In the genomic region with DNA sequence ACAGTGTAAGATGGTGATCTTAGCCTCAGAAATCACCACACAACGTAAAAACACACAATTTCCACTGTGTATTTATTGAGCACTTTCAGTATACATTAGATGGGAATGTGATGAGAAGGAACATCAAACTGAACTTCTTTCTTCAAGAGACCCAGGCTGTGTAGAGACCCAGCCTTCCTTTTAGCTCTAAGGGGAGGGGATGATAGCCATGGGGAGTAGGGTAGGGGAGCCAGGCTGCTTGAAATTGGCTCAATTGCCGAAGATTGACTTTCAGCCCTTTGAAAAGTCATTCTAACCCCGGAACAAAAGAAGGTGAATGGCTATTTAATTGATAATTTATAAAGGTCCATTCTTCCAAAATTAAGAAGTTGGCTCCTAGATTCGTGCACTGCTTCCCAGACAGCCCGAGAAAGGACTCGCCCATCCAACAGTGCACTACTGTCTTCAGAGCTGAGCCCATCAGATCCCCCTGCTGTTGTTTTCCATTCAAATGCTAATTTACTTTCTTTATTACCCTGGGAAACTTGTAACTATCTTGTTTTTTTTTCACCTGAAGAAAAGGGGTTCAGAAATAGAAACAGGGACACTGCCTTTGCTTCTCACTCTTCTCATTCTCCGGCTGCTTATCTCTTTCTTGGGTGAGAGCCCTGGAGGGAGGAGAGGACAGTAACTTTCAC, we compare ENCODE assay signal across 23 mouse cellular contexts. TPM values are rescaled to one million over a fixed set of nuclear protein-coding genes. Genes with fewer than 3 reads are reported as not detected.
DNase-seq lines count a peak whose midpoint lies in the region; ATAC-seq and TF ChIP-seq lines count a peak whose summit lies in the region.
"Had no signal": no experiment of that assay in that cellular context is flagged by ENCODE, and none has a peak within 500 bp of the region (broad histone marks: within the 10 kb centered on the region; RNA-seq: fewer than 3 reads in every experiment).

No protein-coding gene starts in this region.

- DNase-seq in forebrain, embryonic 10.5 days (ENCODE audit: extremely low spot score, low spot score): no peak
- peak; percentile 8 for DNase-seq in midbrain, postnatal 0 days (ENCODE audit: low spot score)
- no peak for DNase-seq in midbrain, embryonic 10.5 days (ENCODE audit: low spot score)
- DNase-seq in ovary, adult 18-20 months (ENCODE audit: low spot score): no peak
- no peak for DNase-seq in urinary bladder, adult 18-20 months (ENCODE audit: low spot score in 2 of 2)
- no peak for DNase-seq in frontal cortex, adult 2 months (ENCODE audit: extremely low spot score in 1 of 2, low spot score in 1 of 2)
- DNase-seq: cerebellum, adult 8-10 months; gastrocnemius, adult 2 months; kidney, adult 2 months; kidney, postnatal 25 days; layer of hippocampus, adult 9-11 months; lung, adult 18-20 months; right cerebral cortex, postnatal 14 days; spleen, adult 18-20 months; thymus, postnatal 36 days had no signal

- 21% methylated on average over 7 of the region's 7 CpGs for WGBS in forebrain, embryonic 12.5 days
- WGBS in forebrain, embryonic 10.5 days: 26% methylated on average over 7 of the region's 7 CpGs
- 26% methylated on average over 7 of the region's 7 CpGs for WGBS in midbrain, postnatal 0 days
- 36% methylated on average over 7 of the region's 7 CpGs for WGBS in midbrain, embryonic 10.5 days
- WGBS in hindbrain, embryonic 16.5 days: 29% methylated on average over 7 of the region's 7 CpGs

- ATAC-seq in forebrain, embryonic 12.5 days (ENCODE audit: low FRiP score): no peak
- no peak for ATAC-seq in midbrain, postnatal 0 days (ENCODE audit: low FRiP score)
- peak; percentile 64; the same call in 1 of the 2 replicates for ATAC-seq in hindbrain, embryonic 16.5 days
- ATAC-seq: CD4-positive, CD25-positive, alpha-beta regulatory T cell, adult 4 months had no signal

- H3K4me3 ChIP-seq in forebrain, embryonic 12.5 days (replicated peaks): no peak overlapping the region
- H3K4me3 ChIP-seq in forebrain, embryonic 10.5 days: no peak overlapping the region
- H3K4me3 ChIP-seq in midbrain, postnatal 0 days (ENCODE audit: low read depth, low read length): no peak overlapping the region
- no peak overlapping the region for H3K4me3 ChIP-seq in midbrain, embryonic 10.5 days
- H3K4me3 ChIP-seq in hindbrain, embryonic 16.5 days (ENCODE audit: low read length): no peak overlapping the region
- H3K4me3 ChIP-seq: gastrocnemius, adult 2 months; heart, embryonic 10.5 days; left cerebral cortex, adult 2 months had no signal

- peak overlapping the region; percentile 13; the same call in 1 of the 2 replicates for H3K4me2 ChIP-seq in forebrain, embryonic 12.5 days
- no peak overlapping the region for H3K4me2 ChIP-seq in midbrain, postnatal 0 days (ENCODE audit: low read depth, low read length, poor library complexity, severe bottlenecking)
- no peak overlapping the region for H3K4me2 ChIP-seq in hindbrain, embryonic 16.5 days (ENCODE audit: low read length)
- H3K4me2 ChIP-seq: liver, embryonic 11.5 days had no signal

- no peaks in the 10 kb centered on the region for H3K36me3 ChIP-seq in forebrain, embryonic 12.5 days (replicated peaks)
- H3K36me3 ChIP-seq in forebrain, embryonic 10.5 days (replicated peaks): no peaks in the 10 kb centered on the region
- no peaks in the 10 kb centered on the region for H3K36me3 ChIP-seq in midbrain, postnatal 0 days (ENCODE audit: insufficient read depth, low read length)
- H3K36me3 ChIP-seq in midbrain, embryonic 10.5 days: no peaks in the 10 kb centered on the region
- no peaks in the 10 kb centered on the region for H3K36me3 ChIP-seq in hindbrain, embryonic 16.5 days (ENCODE audit: control insufficient read depth, insufficient read depth, low read length)
- H3K36me3 ChIP-seq: heart, embryonic 10.5 days had no signal

- H3K9ac ChIP-seq in forebrain, embryonic 12.5 days: no peak overlapping the region
- no peak overlapping the region for H3K9ac ChIP-seq in midbrain, postnatal 0 days (replicated peaks; ENCODE audit: low read length, poor library complexity, severe bottlenecking)
- no peak overlapping the region for H3K9ac ChIP-seq in hindbrain, embryonic 16.5 days (ENCODE audit: low read depth, low read length)

- H3K4me1 ChIP-seq in forebrain, embryonic 12.5 days: peaks cover 14% of the 10 kb centered on the region
- peaks cover 14% of the 10 kb centered on the region for H3K4me1 ChIP-seq in forebrain, embryonic 10.5 days
- no peaks in the 10 kb centered on the region for H3K4me1 ChIP-seq in midbrain, postnatal 0 days (ENCODE audit: insufficient read depth, low read length)
- H3K4me1 ChIP-seq in midbrain, embryonic 10.5 days: peaks cover 15% of the 10 kb centered on the region
- no peaks in the 10 kb centered on the region for H3K4me1 ChIP-seq in hindbrain, embryonic 16.5 days (ENCODE audit: control insufficient read depth, insufficient read depth, low read depth, low read length)
- H3K4me1 ChIP-seq: heart, embryonic 10.5 days had no signal

- peaks cover 3% of the 10 kb centered on the region; the same call in 1 of the 2 replicates for H3K27me3 ChIP-seq in forebrain, embryonic 12.5 days
- H3K27me3 ChIP-seq in forebrain, embryonic 10.5 days (ENCODE audit: poor library complexity, severe bottlenecking): peaks cover 7% of the 10 kb centered on the region; the same call in 1 of the 2 replicates
- H3K27me3 ChIP-seq in midbrain, postnatal 0 days (ENCODE audit: insufficient read depth, low read length): no peaks in the 10 kb centered on the region
- no peaks in the 10 kb centered on the region for H3K27me3 ChIP-seq in midbrain, embryonic 10.5 days (ENCODE audit: low read depth, poor library complexity, severe bottlenecking)
- no peaks in the 10 kb centered on the region for H3K27me3 ChIP-seq in hindbrain, embryonic 16.5 days (replicated peaks; ENCODE audit: control insufficient read depth, insufficient read depth, low read length)

- H3K9me3 ChIP-seq in forebrain, embryonic 12.5 days: peaks cover 5% of the 10 kb centered on the region; the same call in 1 of the 2 replicates
- H3K9me3 ChIP-seq in forebrain, embryonic 10.5 days: no peaks in the 10 kb centered on the region
- H3K9me3 ChIP-seq in midbrain, postnatal 0 days (ENCODE audit: low read length): no peaks in the 10 kb centered on the region; the same call in 1 of the 2 replicates
- no peaks in the 10 kb centered on the region for H3K9me3 ChIP-seq in midbrain, embryonic 10.5 days (replicated peaks)
- peaks cover 2% of the 10 kb centered on the region; the same call in 1 of the 2 replicates for H3K9me3 ChIP-seq in hindbrain, embryonic 16.5 days (ENCODE audit: control insufficient read depth, low read length)
- H3K9me3 ChIP-seq: heart, embryonic 10.5 days had no signal

- no peak overlapping the region for H3K27ac ChIP-seq in forebrain, embryonic 12.5 days
- H3K27ac ChIP-seq in forebrain, embryonic 10.5 days: no peak overlapping the region
- H3K27ac ChIP-seq in midbrain, postnatal 0 days (ENCODE audit: low read depth, low read length): no peak overlapping the region
- no peak overlapping the region for H3K27ac ChIP-seq in midbrain, embryonic 10.5 days (replicated peaks)
- no peak overlapping the region for H3K27ac ChIP-seq in hindbrain, embryonic 16.5 days (ENCODE audit: low read depth, low read length)
- H3K27ac ChIP-seq: gastrocnemius, adult 2 months; heart, embryonic 10.5 days; left cerebral cortex, adult 2 months had no signal

- no peak for TF ChIP-seq CTCF in midbrain, postnatal 0 days (IDR thresholded peaks at IDR 0.05)

RNA-seq across cellular contexts. Expression of a gene that starts 7.4 kb away (rescaled TPM):
- polyA plus RNA-seq in forebrain, embryonic 12.5 days (2016; fragmentation: Nextera tagmentation; extraction: Ambion mirVana): 2.8 and 3.1 TPM in 2 replicates
- polyA plus RNA-seq in forebrain, embryonic 10.5 days (2016; fragmentation: Nextera tagmentation; extraction: Ambion mirVana): 2.6 and 2.8 TPM in 2 replicates
- 2.1 and 2.7 TPM in 2 replicates for total RNA-seq in midbrain, postnatal 0 days (2014; rRNA removed)
- polyA plus RNA-seq in midbrain, postnatal 0 days (2015; fragmentation: Nextera tagmentation; extraction: Ambion mirVana): 1.1 and 1.7 TPM in 2 replicates
- 1.6 and 2.3 TPM in 2 replicates for polyA plus RNA-seq in midbrain, embryonic 10.5 days (2016; fragmentation: Nextera tagmentation; extraction: Ambion mirVana)
- 2.0 and 2.9 TPM in 2 replicates for polyA plus RNA-seq in hindbrain, embryonic 16.5 days (2015; fragmentation: Nextera tagmentation; extraction: Ambion mirVana)
- polyA plus RNA-seq in frontal cortex, adult 2 months (2012; rRNA removed): 1.3 and 1.6 TPM in 2 replicates
- total RNA-seq: gastrocnemius, adult 2 months; megakaryocyte-erythroid progenitor cell, adult 5-6 weeks; MEL had no signal
- polyA plus RNA-seq: CD4-positive, CD25-positive, alpha-beta regulatory T cell, adult 4 months had no signal

RNA-seq across cellular contexts. Expression of a gene that starts 43.3 kb away (rescaled TPM):
- polyA plus RNA-seq in forebrain, embryonic 12.5 days (2016; fragmentation: Nextera tagmentation; extraction: Ambion mirVana): 1.5 and 2.0 TPM in 2 replicates
- polyA plus RNA-seq in forebrain, embryonic 10.5 days (2016; fragmentation: Nextera tagmentation; extraction: Ambion mirVana): 1.5 and 1.7 TPM in 2 replicates
- 12.5 and 12.9 TPM in 2 replicates for total RNA-seq in midbrain, postnatal 0 days (2014; rRNA removed)
- polyA plus RNA-seq in midbrain, postnatal 0 days (2015; fragmentation: Nextera tagmentation; extraction: Ambion mirVana): 1.4 and 1.7 TPM in 2 replicates
- polyA plus RNA-seq in midbrain, embryonic 10.5 days (2016; fragmentation: Nextera tagmentation; extraction: Ambion mirVana): 0.94 and 1.2 TPM in 2 replicates
- 2.1 and 2.4 TPM in 2 replicates for polyA plus RNA-seq in hindbrain, embryonic 16.5 days (2015; fragmentation: Nextera tagmentation; extraction: Ambion mirVana)
- polyA plus RNA-seq in frontal cortex, adult 2 months (2012; rRNA removed): 30.8 and 34.5 TPM in 2 replicates
- total RNA-seq: megakaryocyte-erythroid progenitor cell, adult 5-6 weeks had no signal
